Mouse (Mus musculus): ENCODE measurements around the gene Sipa1l3. TPM values are rescaled to one million over a fixed set of nuclear protein-coding genes. Genes with fewer than 3 reads are reported as not detected.

The Sipa1l3 gene
- total RNA-seq, 1 experiment from 2014 or later = 7.7 TPM

DNA sequence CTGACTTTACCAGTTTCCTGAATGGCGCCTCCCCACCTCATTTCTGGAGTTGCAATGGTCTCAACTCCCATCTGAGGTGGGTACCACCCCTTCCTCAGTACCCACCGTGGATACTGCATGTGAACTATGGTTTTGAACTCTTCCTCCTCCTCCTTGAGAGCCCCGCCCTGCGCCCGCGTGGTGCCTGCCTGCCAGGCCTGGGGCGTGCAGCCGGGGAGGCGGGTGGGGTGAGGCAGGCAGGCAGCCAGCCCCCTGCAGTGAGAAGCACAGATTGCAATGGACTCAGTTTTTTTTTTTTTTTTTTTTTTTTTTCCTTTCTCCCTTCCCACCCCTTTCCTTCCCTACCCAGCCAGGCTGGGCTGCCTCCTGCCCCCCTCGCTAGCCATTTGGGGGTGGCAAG, 201.5 kb downstream of the Sipa1l3 start:
- ATAC-seq (replicated peaks; ENCODE audit: low read depth, poor library complexity, severe bottlenecking) = no peak

GRCm38 (mm10) chr7:29316137-29316734, 202.2 kb downstream of the Sipa1l3 start:
- ATAC-seq (replicated peaks; ENCODE audit: low read depth, poor library complexity, severe bottlenecking) = no peak

GRCm38 (mm10) chr7:29314844-29315628, 203.4 kb downstream of the Sipa1l3 start:
- ATAC-seq (replicated peaks; ENCODE audit: low read depth, poor library complexity, severe bottlenecking) = peak; percentile 52

DNA sequence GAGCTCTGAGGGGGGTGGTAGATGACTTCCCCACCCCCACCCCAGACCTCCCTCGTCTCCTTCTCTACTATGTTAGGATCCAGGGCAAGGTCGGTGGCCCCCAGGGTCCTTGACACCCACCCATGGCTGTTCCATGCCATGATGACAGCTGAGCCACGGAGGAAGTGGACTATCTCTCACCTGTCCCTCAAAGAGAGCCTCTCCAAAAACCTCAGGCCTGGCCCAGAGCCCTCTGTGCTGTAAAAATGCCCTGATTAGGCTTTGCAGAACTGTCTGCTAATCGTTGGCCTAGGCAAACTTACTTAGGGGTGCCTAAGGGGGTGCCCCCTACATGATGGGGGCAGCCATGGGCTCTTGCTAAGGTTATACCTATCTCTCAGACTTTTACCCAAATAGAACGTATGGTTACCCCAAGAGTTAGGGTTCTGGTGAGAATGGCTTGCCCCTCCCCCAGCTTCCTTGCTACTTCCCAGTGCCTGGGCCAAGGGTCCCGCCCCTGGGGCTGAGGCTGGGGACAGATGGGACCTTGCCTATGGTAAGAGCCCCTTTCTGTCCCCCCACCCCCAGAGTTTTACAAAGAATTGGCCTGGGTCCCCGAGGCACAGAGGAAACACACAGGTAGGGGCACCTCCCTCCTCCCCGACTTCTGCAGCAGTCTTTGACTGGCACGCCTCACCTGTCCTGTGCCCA, 204.7 kb downstream of the Sipa1l3 start:
- ATAC-seq (replicated peaks; ENCODE audit: low read depth, poor library complexity, severe bottlenecking) = no peak

DNA sequence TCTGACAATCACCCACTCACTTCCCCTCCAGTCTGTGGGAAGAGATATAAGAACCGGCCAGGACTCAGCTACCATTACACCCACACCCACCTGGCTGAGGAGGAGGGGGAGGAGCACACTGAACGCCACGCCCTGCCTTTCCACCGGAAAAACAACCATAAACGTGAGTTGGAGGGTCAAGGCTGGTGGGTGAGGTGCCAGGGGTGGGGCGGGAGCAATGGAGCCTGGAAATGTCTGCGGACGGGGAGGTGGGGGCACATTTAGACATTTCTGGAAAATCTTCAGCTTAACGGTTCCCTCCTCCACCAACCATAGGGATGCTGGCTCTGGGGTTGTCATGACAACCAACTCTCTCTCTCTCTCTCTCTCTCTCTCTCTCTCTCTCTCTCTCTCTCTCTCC, 205.4 kb downstream of the Sipa1l3 start:
- no peak for ATAC-seq (replicated peaks; ENCODE audit: low read depth, poor library complexity, severe bottlenecking)

- ATAC-seq (replicated peaks; ENCODE audit: low read depth, poor library complexity, severe bottlenecking) = no peak
Observed at GRCm38 (mm10) chr7:29309749-29310148, 208.7 kb downstream of the Sipa1l3 start.

- ATAC-seq (replicated peaks; ENCODE audit: low read depth, poor library complexity, severe bottlenecking) = peak; percentile 5; the same call in 1 of the 2 replicates
Observed at GRCm38 (mm10) chr7:29309221-29309721, 209.2 kb downstream of the Sipa1l3 start.

GRCm38 (mm10) chr7:29307350-29308104, 210.9 kb downstream of the Sipa1l3 start:
- peak; percentile 72 for ATAC-seq (replicated peaks; ENCODE audit: low read depth, poor library complexity, severe bottlenecking)

- ATAC-seq (replicated peaks; ENCODE audit: low read depth, poor library complexity, severe bottlenecking) = 0 out of 2 replicates have a peak, but pooled peaks have one; percentile 6
Observed at GRCm38 (mm10) chr7:29306619-29307018, 211.8 kb downstream of the Sipa1l3 start.

- ATAC-seq (replicated peaks; ENCODE audit: low read depth, poor library complexity, severe bottlenecking) = no peak
Observed at GRCm38 (mm10) chr7:29306108-29306507, 212.3 kb downstream of the Sipa1l3 start.

DNA sequence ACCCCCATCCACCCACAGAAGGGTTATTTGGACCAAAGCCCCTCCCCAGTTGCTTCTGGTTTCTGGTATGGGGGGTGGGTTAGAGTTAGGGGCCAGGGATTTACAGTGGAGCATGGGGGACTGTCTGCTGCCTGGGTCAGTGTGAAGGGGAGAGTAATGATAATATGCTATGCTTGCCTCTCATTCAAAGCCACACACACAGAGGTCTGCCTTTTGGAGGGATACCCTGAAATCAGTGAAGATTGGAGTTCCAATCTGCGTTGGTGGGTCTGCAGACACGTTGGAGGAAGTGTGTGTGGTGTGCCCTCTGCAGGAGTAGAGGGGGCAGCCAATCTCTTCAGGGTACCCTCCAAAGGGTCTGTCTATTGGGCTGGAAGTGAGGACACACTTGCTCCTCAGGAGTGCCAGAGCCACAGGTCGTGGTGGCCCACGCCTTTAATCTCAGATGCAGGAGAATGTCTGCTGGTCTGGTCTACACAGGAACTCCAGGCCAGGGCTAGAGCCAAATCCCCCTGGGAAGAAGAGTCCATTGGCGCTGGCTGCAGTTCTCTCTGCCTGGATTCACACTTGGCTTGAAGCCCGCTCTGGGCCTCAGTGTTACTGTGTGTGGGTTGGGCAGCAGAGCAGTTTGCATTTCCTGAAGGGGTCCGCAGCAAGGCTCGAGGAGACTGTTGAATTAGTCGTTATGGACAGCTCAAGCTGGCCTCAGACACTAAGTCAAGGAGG, 213.0 kb downstream of the Sipa1l3 start:
- no peak for ATAC-seq (replicated peaks; ENCODE audit: low read depth, poor library complexity, severe bottlenecking)

DNA sequence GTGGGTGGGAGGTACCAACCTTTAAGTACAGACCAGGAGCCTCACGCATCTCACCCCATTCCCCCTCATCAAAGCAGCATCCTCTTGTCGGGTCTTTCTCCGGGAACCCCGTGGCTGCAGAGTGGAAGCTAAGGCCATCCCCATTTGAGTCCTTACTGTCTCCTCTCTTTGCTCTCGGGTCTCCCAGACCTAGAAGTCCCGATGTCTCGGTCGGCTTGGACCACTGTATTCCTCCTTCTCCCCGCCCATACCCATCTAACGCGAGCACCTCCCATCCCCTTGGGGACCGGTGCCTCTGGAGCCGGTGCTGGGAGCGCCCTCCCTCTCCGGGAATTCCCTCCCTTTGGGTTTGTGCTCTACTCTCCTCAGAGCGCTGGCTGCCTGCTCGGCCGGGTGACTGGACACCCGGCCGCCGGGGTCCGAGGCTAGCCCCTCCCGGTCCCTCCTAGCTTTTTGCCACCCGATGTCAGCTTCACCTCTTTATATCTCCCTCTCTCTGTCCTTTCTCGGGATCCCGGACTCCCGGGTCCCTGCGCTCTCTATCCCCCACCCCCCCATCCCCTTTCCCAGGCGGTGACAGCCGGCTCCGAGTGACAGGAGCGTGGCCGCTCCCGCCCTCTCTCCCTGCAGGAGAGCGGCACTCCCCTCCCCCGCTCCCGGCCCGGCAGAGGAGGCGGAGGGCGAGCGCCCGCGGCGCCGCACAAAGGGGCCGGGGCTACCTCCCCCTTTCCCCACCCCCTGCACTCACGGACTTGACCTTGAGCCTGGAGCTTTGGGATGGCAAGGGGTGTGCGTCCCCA, 213.8 kb downstream of the Sipa1l3 start:
- ATAC-seq (replicated peaks; ENCODE audit: low read depth, poor library complexity, severe bottlenecking) = no peak

GRCm38 (mm10) chr7:29303738-29304462, 214.5 kb downstream of the Sipa1l3 start, which contains the start of gene Dpf1:
TSS of gene Dpf1 (plus strand) at chr7:29303951.
- peak; percentile 62 for ATAC-seq (replicated peaks; ENCODE audit: low read depth, poor library complexity, severe bottlenecking)

DNA sequence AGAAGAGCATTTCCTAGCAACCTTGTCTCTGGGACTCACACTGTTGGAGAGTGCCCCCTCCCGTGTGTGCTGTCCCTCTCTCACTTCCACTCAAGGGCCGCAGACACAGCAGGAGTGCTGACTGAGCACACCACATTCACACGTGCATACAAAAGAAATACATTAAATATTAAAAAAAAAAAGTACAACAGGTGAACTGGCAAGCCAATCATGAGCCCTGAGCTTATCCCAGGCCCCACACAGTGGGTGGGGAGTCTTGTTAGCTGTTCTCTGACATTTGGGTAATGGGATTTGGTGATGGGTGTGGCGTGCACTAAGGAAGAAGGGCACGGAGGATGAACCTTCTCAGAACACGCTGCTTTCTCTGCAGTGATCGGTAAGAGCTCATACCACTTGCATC, 215.8 kb downstream of the Sipa1l3 start:
- no peak for ATAC-seq (replicated peaks; ENCODE audit: low read depth, poor library complexity, severe bottlenecking)

- peak; percentile 35; the same call in 1 of the 2 replicates for ATAC-seq (replicated peaks; ENCODE audit: low read depth, poor library complexity, severe bottlenecking)
Observed at GRCm38 (mm10) chr7:29301127-29301566, 217.3 kb downstream of the Sipa1l3 start.

- ATAC-seq (replicated peaks; ENCODE audit: low read depth, poor library complexity, severe bottlenecking) = peak; percentile 80
Observed at GRCm38 (mm10) chr7:29296998-29297397, 221.4 kb downstream of the Sipa1l3 start.

DNA sequence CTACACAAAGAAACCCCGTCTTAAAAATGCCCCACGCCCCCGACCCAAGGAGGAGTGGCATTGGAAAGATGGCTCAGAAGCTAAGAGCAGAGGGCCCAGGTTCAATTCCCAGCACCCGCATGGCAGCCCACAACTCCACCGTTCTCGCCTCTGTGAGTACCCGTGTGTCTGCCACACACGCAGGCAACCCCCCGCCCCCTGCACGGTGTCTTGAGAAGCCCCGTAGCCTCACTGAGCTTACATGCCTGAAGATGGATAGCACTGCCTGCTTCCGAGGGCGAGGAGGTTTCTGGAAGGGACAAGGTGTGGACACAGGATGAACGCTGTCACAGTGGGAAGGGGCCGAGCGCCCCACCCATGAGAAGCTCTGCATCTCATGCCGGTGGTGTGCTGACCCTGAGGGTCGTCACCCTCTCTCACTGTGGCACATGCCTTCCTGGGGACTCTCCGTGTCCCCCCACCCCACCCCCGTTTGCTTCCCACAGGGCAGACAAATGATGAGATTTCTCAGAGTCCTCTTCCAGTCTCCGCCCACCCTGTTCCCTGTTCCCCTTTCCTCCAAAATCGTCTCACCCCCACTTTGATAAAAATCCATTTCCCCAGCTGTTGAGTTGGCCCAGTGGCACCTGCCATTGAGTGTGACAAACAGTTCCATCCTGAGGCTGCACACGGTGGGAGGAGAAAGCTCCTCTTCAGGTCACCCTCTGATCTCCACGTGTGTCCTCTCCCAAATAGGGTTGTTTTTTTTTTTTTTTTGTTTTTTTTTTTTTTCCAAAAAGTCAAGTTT, 222.4 kb downstream of the Sipa1l3 start:
- no peak for ATAC-seq (replicated peaks; ENCODE audit: low read depth, poor library complexity, severe bottlenecking)

Measured in common myeloid progenitor, adult 5-6 weeks (primary cell).